ENCODE assay signal across 20 mouse cellular contexts in genomic region chr7:82755602-82756155, GRCm38 (mm10).
A peak's percentile ranks its signal among the peaks of the same experiment; 100 is the strongest.
DNase-seq lines count a peak whose midpoint lies in the region; ATAC-seq and TF ChIP-seq lines count a peak whose summit lies in the region.
"Had no signal": no experiment of that assay in that cellular context is flagged by ENCODE, and none has a peak within 500 bp of the region (broad histone marks: within the 10 kb centered on the region; RNA-seq: fewer than 3 reads in every experiment).

No protein-coding gene starts in this region.

- no peak for TF ChIP-seq EP300 in lung, postnatal 0 days (IDR thresholded peaks at IDR 0.05)

- TF ChIP-seq CTCF in lung, postnatal 0 days (IDR thresholded peaks at IDR 0.05) = no peak

- no peaks in the 10 kb centered on the region for H3K4me1 ChIP-seq in lung, postnatal 0 days (ENCODE audit: insufficient read depth, low read depth, low read length)
- H3K4me1 ChIP-seq in forebrain, embryonic 14.5 days (ENCODE audit: control insufficient read depth, insufficient read depth, low read length) = no peaks in the 10 kb centered on the region
- no peaks in the 10 kb centered on the region; the same call in none of the 2 replicates for H3K4me1 ChIP-seq in midbrain, embryonic 11.5 days (ENCODE audit: control insufficient read depth, insufficient read depth, low read length)

- no peak overlapping the region for H3K4me3 ChIP-seq in lung, postnatal 0 days (ENCODE audit: low read depth, low read length)
- no peak overlapping the region for H3K4me3 ChIP-seq in forebrain, embryonic 14.5 days (ENCODE audit: low read depth, low read length)
- no peak overlapping the region for H3K4me3 ChIP-seq in midbrain, embryonic 11.5 days (ENCODE audit: low read depth, low read length)
- H3K4me3 ChIP-seq: embryonic facial prominence, embryonic 13.5 days; forebrain, embryonic 15.5 days; heart, embryonic 10.5 days; hindbrain, embryonic 13.5 days had no signal

- no peaks in the 10 kb centered on the region for H3K27me3 ChIP-seq in lung, postnatal 0 days (replicated peaks; ENCODE audit: insufficient read depth, low read length)
- no peaks in the 10 kb centered on the region for H3K27me3 ChIP-seq in forebrain, embryonic 14.5 days (replicated peaks; ENCODE audit: control insufficient read depth, insufficient read depth, low read length)
- H3K27me3 ChIP-seq in midbrain, embryonic 11.5 days (ENCODE audit: control insufficient read depth, insufficient read depth, low read length) = no peaks in the 10 kb centered on the region
- H3K27me3 ChIP-seq: embryonic facial prominence, embryonic 13.5 days; forebrain, embryonic 15.5 days; hindbrain, embryonic 13.5 days had no signal

- no peak for ATAC-seq in lung, postnatal 0 days
- peak; percentile 74 for ATAC-seq in granulocyte monocyte progenitor cell, adult 5-6 weeks (replicated peaks; ENCODE audit: poor library complexity, severe bottlenecking)
- ATAC-seq in forebrain, embryonic 14.5 days = no peak
- ATAC-seq in midbrain, embryonic 11.5 days (ENCODE audit: low FRiP score) = no peak
- ATAC-seq: forebrain, embryonic 15.5 days; hindbrain, postnatal 0 days had no signal

- DNase-seq in lung, adult 18-20 months = peak; percentile 24 to 41
- DNase-seq in lung, postnatal 0 days (ENCODE audit: low spot score) = no peak
- DNase-seq in 416B (ENCODE audit: low read depth) = peak; percentile 38
- DNase-seq in retina, postnatal 1 day = peak; percentile 51
- no peak for DNase-seq in forebrain, embryonic 14.5 days (ENCODE audit: low spot score)
- DNase-seq in midbrain, embryonic 11.5 days (ENCODE audit: low spot score, missing footprints) = no peak
- DNase-seq: adrenal gland, adult 2 months; cerebellum, adult 11 months; cerebellum, adult 8-10 months; cerebellum, postnatal 14 days; gastrocnemius, postnatal 36 days; heart, adult 18-20 months; heart, postnatal 10 days; heart, postnatal 4 days had no signal

- H3K4me2 ChIP-seq in lung, postnatal 0 days (replicated peaks; ENCODE audit: low read depth, low read length) = no peak overlapping the region
- H3K4me2 ChIP-seq in forebrain, embryonic 14.5 days (ENCODE audit: low read length) = no peak overlapping the region
- H3K4me2 ChIP-seq in midbrain, embryonic 11.5 days = no peak overlapping the region
- H3K4me2 ChIP-seq: embryonic facial prominence, embryonic 13.5 days; forebrain, embryonic 15.5 days; hindbrain, embryonic 13.5 days had no signal

- no peak overlapping the region for H3K9ac ChIP-seq in lung, postnatal 0 days (replicated peaks; ENCODE audit: low read depth)
- H3K9ac ChIP-seq in forebrain, embryonic 14.5 days (ENCODE audit: low read length) = no peak overlapping the region
- no peak overlapping the region for H3K9ac ChIP-seq in midbrain, embryonic 11.5 days (ENCODE audit: low read length)
- H3K9ac ChIP-seq: embryonic facial prominence, embryonic 13.5 days; forebrain, embryonic 15.5 days; hindbrain, embryonic 13.5 days had no signal

- no peak overlapping the region for H3K27ac ChIP-seq in lung, postnatal 0 days (ENCODE audit: low read length)
- no peak overlapping the region for H3K27ac ChIP-seq in forebrain, embryonic 14.5 days (ENCODE audit: low read depth, low read length)
- H3K27ac ChIP-seq in midbrain, embryonic 11.5 days (ENCODE audit: low read depth, low read length) = no peak overlapping the region
- H3K27ac ChIP-seq: embryonic facial prominence, embryonic 13.5 days; forebrain, embryonic 15.5 days; heart, embryonic 10.5 days; hindbrain, embryonic 13.5 days; hindbrain, postnatal 0 days had no signal

- WGBS in lung, postnatal 0 days = 55% methylated on average over 8 of the region's 8 CpGs
- 84% methylated on average over 8 of the region's 8 CpGs for WGBS in forebrain, embryonic 14.5 days
- WGBS in midbrain, embryonic 11.5 days = 79% methylated on average over 8 of the region's 8 CpGs

- H3K36me3 ChIP-seq in lung, postnatal 0 days (ENCODE audit: insufficient read depth, low read length) = no peaks in the 10 kb centered on the region
- H3K36me3 ChIP-seq in forebrain, embryonic 14.5 days (ENCODE audit: control insufficient read depth, insufficient read depth, low read length) = peaks cover 7% of the 10 kb centered on the region; the same call in 1 of the 2 replicates
- H3K36me3 ChIP-seq in midbrain, embryonic 11.5 days (ENCODE audit: control insufficient read depth, insufficient read depth, low read length) = no peaks in the 10 kb centered on the region

- H3K9me3 ChIP-seq in lung, postnatal 0 days (ENCODE audit: low read length) = no peaks in the 10 kb centered on the region
- H3K9me3 ChIP-seq in forebrain, embryonic 14.5 days (replicated peaks; ENCODE audit: control insufficient read depth, low read length) = no peaks in the 10 kb centered on the region
- H3K9me3 ChIP-seq in midbrain, embryonic 11.5 days (ENCODE audit: control insufficient read depth, low read length) = no peaks in the 10 kb centered on the region
- H3K9me3 ChIP-seq: embryonic facial prominence, embryonic 13.5 days; forebrain, embryonic 15.5 days; heart, embryonic 10.5 days; hindbrain, embryonic 13.5 days had no signal

Comparison
In these comparisons a context has a peak if more than half of its experiments do, and no peak if none do; other contexts are left out.
1. DNase-seq: peak in lung, adult 18-20 months (2 of 2), 416B (single experiment) and retina, postnatal 1 day (single experiment); none in lung, postnatal 0 days (single experiment), forebrain, embryonic 14.5 days (single experiment) and midbrain, embryonic 11.5 days (single experiment).